Comparison of ENCODE assay signal across 7 mouse cellular contexts in genomic region chr1:92179489-92180006, GRCm38 (mm10). TPM values are rescaled to one million over a fixed set of nuclear protein-coding genes. Genes with fewer than 3 reads are reported as not detected.
DNase-seq lines count a peak whose midpoint lies in the region; ATAC-seq and TF ChIP-seq lines count a peak whose summit lies in the region.

No protein-coding gene starts in this region.

- peak overlapping the region; percentile 81 for H3K4me2 ChIP-seq in limb, embryonic 12.5 days
- H3K4me2 ChIP-seq in midbrain, embryonic 15.5 days, result peak overlapping the region; percentile 77
- peak overlapping the region; percentile 81 for H3K4me2 ChIP-seq in stomach, embryonic 16.5 days (ENCODE audit: low read depth, low read length)

- H3K9me3 ChIP-seq in limb, embryonic 12.5 days, result no peaks in the 10 kb centered on the region
- no peaks in the 10 kb centered on the region for H3K9me3 ChIP-seq in midbrain, embryonic 15.5 days
- H3K9me3 ChIP-seq in stomach, embryonic 16.5 days (replicated peaks; ENCODE audit: control insufficient read depth, low read length), result no peaks in the 10 kb centered on the region

- peaks cover 30% of the 10 kb centered on the region for H3K4me1 ChIP-seq in limb, embryonic 12.5 days (replicated peaks)
- peaks cover 44% of the 10 kb centered on the region for H3K4me1 ChIP-seq in midbrain, embryonic 15.5 days
- H3K4me1 ChIP-seq in stomach, embryonic 16.5 days (ENCODE audit: control insufficient read depth, insufficient read depth, low read length), result peaks cover 38% of the 10 kb centered on the region

- peak overlapping the region; percentile 80 for H3K4me3 ChIP-seq in gastrocnemius, adult 2 months
- H3K4me3 ChIP-seq in limb, embryonic 12.5 days (replicated peaks), result peak overlapping the region; percentile 77
- H3K4me3 ChIP-seq in midbrain, embryonic 15.5 days, result peak overlapping the region; percentile 80
- H3K4me3 ChIP-seq in stomach, embryonic 16.5 days (replicated peaks; ENCODE audit: low read length), result peak overlapping the region; percentile 78

- no peaks in the 10 kb centered on the region for H3K27me3 ChIP-seq in limb, embryonic 12.5 days
- H3K27me3 ChIP-seq in midbrain, embryonic 15.5 days (replicated peaks), result no peaks in the 10 kb centered on the region
- no peaks in the 10 kb centered on the region for H3K27me3 ChIP-seq in stomach, embryonic 16.5 days (ENCODE audit: control insufficient read depth, insufficient read depth, low read length)

- DNase-seq in R1 (ENCODE audit: low read depth, low spot score), result peak; percentile 21
- DNase-seq in cerebellum, adult 11-12 months, result peak; percentile 75
- DNase-seq in gastrocnemius, adult 2 months, result peak; percentile 76
- DNase-seq in induced T-regulatory cell, adult 2 months (ENCODE audit: low read depth), result peak; percentile 54

- no peak for TF ChIP-seq CTCF in gastrocnemius, adult 2 months (IDR thresholded peaks at IDR 0.05)

- intact Hi-C loops in gastrocnemius, adult 2 months (cut with DNase I), result loop anchor here (1.0 to 10.0 kb wide), 6 partner anchors 37 to 275 kb away; no protein-coding TSS in a partner anchor

- 1% methylated on average over 53 of the region's 61 CpGs for WGBS in limb, embryonic 12.5 days
- WGBS in midbrain, embryonic 15.5 days, result 1% methylated on average over 42 of the region's 61 CpGs
- WGBS in stomach, embryonic 16.5 days, result under 1% methylated on average over 50 of the region's 61 CpGs

- H3K27ac ChIP-seq in gastrocnemius, adult 2 months, result peak overlapping the region; percentile 92
- H3K27ac ChIP-seq in limb, embryonic 12.5 days, result peak overlapping the region; percentile 92
- H3K27ac ChIP-seq in midbrain, embryonic 15.5 days, result peak overlapping the region; percentile 91
- H3K27ac ChIP-seq in stomach, embryonic 16.5 days (ENCODE audit: low read length), result peak overlapping the region; percentile 93

- no peak for ATAC-seq in limb, embryonic 12.5 days (ENCODE audit: insufficient number of reproducible peaks, insufficient read depth, low FRiP score, low TSS enrichment, low read depth)
- ATAC-seq in midbrain, embryonic 15.5 days (replicated peaks), result no peak
- ATAC-seq in stomach, embryonic 16.5 days (ENCODE audit: insufficient read depth, low FRiP score), result no peak

- no peaks in the 10 kb centered on the region for H3K36me3 ChIP-seq in limb, embryonic 12.5 days
- no peaks in the 10 kb centered on the region for H3K36me3 ChIP-seq in midbrain, embryonic 15.5 days (replicated peaks)
- no peaks in the 10 kb centered on the region for H3K36me3 ChIP-seq in stomach, embryonic 16.5 days (ENCODE audit: control insufficient read depth, insufficient read depth, low read length)

- H3K9ac ChIP-seq in limb, embryonic 12.5 days (replicated peaks), result peak overlapping the region; percentile 83
- peak overlapping the region; percentile 78 for H3K9ac ChIP-seq in midbrain, embryonic 15.5 days
- peak overlapping the region; percentile 90 for H3K9ac ChIP-seq in stomach, embryonic 16.5 days (ENCODE audit: low read length)

RNA-seq across cellular contexts. Expression of gene Hdac4, which starts 16.0 kb away (rescaled TPM):
- 10 to 100 TPM; 41.8 to 66.3 TPM for total RNA-seq in gastrocnemius, adult 2 months (2021)
- 22.8 and 26.0 TPM in 2 replicates for polyA plus RNA-seq in limb, embryonic 12.5 days (2016; fragmentation: Nextera tagmentation; extraction: Ambion mirVana)
- 27.9 and 30.9 TPM in 2 replicates for polyA plus RNA-seq in midbrain, embryonic 15.5 days (2015; fragmentation: Nextera tagmentation; extraction: Ambion mirVana)
- 15.7 and 18.8 TPM in 2 replicates for polyA plus RNA-seq in stomach, embryonic 16.5 days (2015; fragmentation: Nextera tagmentation; extraction: Ambion mirVana)

Comparison
In these comparisons a context has a peak if more than half of its experiments do, and no peak if none do; other contexts are left out.
1. DNase-seq: peak in every context shown above with its lines; median percentile 76 in gastrocnemius, adult 2 months; 75 in cerebellum, adult 11-12 months; 54 in induced T-regulatory cell, adult 2 months; 21 in R1.